ENCODE assay signal across 10 mouse cellular contexts in the genomic region with DNA sequence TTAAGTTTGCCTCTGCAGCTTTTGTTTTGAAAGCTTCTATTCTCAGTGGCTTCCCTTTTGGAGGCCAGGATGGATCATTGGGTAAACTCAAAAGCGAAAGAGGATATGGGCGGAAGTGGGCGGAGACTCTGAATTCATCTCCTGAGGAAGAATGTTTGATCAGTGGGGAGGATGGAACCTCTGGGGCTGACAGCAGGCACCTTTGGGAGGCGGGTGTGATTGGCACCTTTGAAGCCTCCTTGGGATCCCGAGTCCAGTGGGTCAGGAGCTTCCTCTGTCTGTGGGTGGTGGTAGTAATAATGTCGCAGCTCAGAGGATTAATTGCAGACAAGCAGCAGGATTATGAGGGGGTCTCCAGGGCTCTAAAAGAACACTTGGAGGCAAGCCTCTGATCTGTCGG.
A peak's percentile ranks its signal among the peaks of the same experiment; 100 is the strongest.
DNase-seq lines count a peak whose midpoint lies in the region; ATAC-seq and TF ChIP-seq lines count a peak whose summit lies in the region.
"Had no signal": no experiment of that assay in that cellular context is flagged by ENCODE, and none has a peak within 500 bp of the region (broad histone marks: within the 10 kb centered on the region; RNA-seq: fewer than 3 reads in every experiment).

No protein-coding gene starts in this region.

- WGBS in forebrain, embryonic 11.5 days, result 3% methylated on average over 7 of the region's 7 CpGs
- WGBS in forebrain, postnatal 0 days, result 14% methylated on average over 7 of the region's 7 CpGs

- H3K4me3 ChIP-seq in forebrain, embryonic 11.5 days (ENCODE audit: low read depth, low read length), result no peak overlapping the region
- no peak overlapping the region for H3K4me3 ChIP-seq in forebrain, postnatal 0 days (ENCODE audit: low read depth, low read length)

- H3K9me3 ChIP-seq in forebrain, embryonic 11.5 days (ENCODE audit: control insufficient read depth, low read length), result no peaks in the 10 kb centered on the region
- no peaks in the 10 kb centered on the region for H3K9me3 ChIP-seq in forebrain, postnatal 0 days (ENCODE audit: low read length)

- no peak overlapping the region; the same call in 1 of the 2 replicates for H3K4me2 ChIP-seq in forebrain, embryonic 11.5 days (ENCODE audit: low read depth, low read length, severe bottlenecking)
- H3K4me2 ChIP-seq in forebrain, postnatal 0 days (ENCODE audit: low read depth), result no peak overlapping the region

- no peak for TF ChIP-seq CTCF in forebrain, postnatal 0 days (IDR thresholded peaks at IDR 0.05; ENCODE audit: low read depth)

- no peak overlapping the region for H3K9ac ChIP-seq in forebrain, embryonic 11.5 days (ENCODE audit: low read length)
- H3K9ac ChIP-seq in forebrain, postnatal 0 days, result no peak overlapping the region

- H3K4me1 ChIP-seq in forebrain, embryonic 11.5 days (replicated peaks; ENCODE audit: control insufficient read depth, insufficient read depth, low read length), result peaks cover 5% of the 10 kb centered on the region; the same call in 1 of the 2 replicates
- H3K4me1 ChIP-seq in forebrain, postnatal 0 days (ENCODE audit: insufficient read depth), result no peaks in the 10 kb centered on the region

- H3K27ac ChIP-seq in forebrain, embryonic 11.5 days (ENCODE audit: low read depth, low read length), result no peak overlapping the region
- no peak overlapping the region for H3K27ac ChIP-seq in forebrain, postnatal 0 days (ENCODE audit: low read depth, low read length)

- DNase-seq in forebrain, embryonic 11.5 days (ENCODE audit: low spot score), result peak; percentile 58
- no peak for DNase-seq in forebrain, postnatal 0 days
- DNase-seq in 3T3-L1 (ENCODE audit: low read depth, low spot score), result peak; percentile 55
- peak; percentile 63 for DNase-seq in lung, postnatal 10 days
- no peak for DNase-seq in spleen, postnatal 36 days (ENCODE audit: low spot score in 2 of 2)
- no peak for DNase-seq in natural killer cell, adult 2 months (ENCODE audit: low spot score in 2 of 2)
- DNase-seq in thymus, postnatal 36 days, result no peak
- DNase-seq: B cell, adult 2 months; gastrocnemius, postnatal 25 days had no signal

- H3K27me3 ChIP-seq in forebrain, embryonic 11.5 days (ENCODE audit: control insufficient read depth, insufficient read depth, low read length), result peaks cover 12% of the 10 kb centered on the region
- H3K27me3 ChIP-seq in forebrain, postnatal 0 days (ENCODE audit: insufficient read depth, low read length), result peaks cover 13% of the 10 kb centered on the region; the same call in 1 of the 2 replicates

- no peaks in the 10 kb centered on the region for H3K36me3 ChIP-seq in forebrain, embryonic 11.5 days (ENCODE audit: control insufficient read depth, insufficient read depth, low read length)
- no peaks in the 10 kb centered on the region for H3K36me3 ChIP-seq in forebrain, postnatal 0 days (ENCODE audit: insufficient read depth)

- ATAC-seq in forebrain, embryonic 11.5 days (replicated peaks; ENCODE audit: low FRiP score), result peak; percentile 42; the same call in 1 of the 2 replicates
- ATAC-seq in forebrain, postnatal 0 days, result no peak
- peak; percentile 67 for ATAC-seq in granulocyte monocyte progenitor cell, adult 5-6 weeks (replicated peaks; ENCODE audit: poor library complexity, severe bottlenecking)

Comparison
In these comparisons a context has a peak if more than half of its experiments do, and no peak if none do; other contexts are left out.
1. DNase-seq: peak in forebrain, embryonic 11.5 days (single experiment), 3T3-L1 (single experiment) and lung, postnatal 10 days (single experiment); none in forebrain, postnatal 0 days (single experiment), spleen, postnatal 36 days (0 of 2), natural killer cell, adult 2 months (0 of 2) and thymus, postnatal 36 days (0 of 2).